Mouse (Mus musculus): ENCODE measurements around the gene Slc28a1.
"Not testable (repeated sequence)": the region's sequence is repeated elsewhere in the genome, so short reads cannot be mapped to it uniquely, and the experiment has no call there.

The Slc28a1 gene

DNA sequence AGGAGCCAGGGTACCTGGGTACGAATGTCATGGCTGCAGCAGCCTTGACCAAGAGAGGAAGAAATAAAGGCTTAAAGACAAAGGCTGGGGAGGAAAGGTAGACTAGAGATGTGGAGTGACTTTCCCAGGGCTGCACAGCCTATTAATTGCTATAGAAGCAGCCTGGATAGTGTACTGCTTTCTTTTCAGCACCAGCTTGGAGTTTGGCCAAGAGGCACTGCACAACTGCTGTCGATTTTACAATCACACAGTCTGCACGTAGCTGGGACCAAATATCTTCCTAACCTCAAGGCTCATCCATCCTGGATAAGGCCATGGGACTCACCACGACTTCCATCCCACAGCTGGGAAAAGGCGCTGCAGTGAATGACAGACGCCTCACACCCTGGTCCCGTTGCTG is 54.8 kb downstream of the Slc28a1 start:
- no peak for DNase-seq (ENCODE audit: low spot score)

DNA sequence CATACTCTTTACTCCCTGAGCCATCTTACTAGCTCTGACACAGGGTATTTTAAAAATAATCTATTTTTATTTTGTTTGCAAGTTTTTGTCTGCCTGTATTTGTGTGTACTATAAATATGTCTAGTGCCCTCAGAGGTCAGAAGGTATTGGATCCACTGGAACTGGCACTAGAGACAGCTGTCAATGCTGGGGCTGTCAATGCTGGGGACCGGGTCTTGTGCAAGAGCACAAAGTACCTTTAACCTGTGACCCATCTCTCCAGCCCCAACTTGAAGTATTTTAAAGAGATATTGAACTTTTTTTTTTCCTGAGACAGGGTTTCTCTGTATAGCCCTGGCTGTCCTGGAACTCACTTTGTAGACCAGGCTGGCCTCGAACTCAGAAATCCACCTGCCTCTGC is 59.3 kb downstream of the Slc28a1 start:
- DNase-seq (ENCODE audit: low spot score), result no peak

DNA sequence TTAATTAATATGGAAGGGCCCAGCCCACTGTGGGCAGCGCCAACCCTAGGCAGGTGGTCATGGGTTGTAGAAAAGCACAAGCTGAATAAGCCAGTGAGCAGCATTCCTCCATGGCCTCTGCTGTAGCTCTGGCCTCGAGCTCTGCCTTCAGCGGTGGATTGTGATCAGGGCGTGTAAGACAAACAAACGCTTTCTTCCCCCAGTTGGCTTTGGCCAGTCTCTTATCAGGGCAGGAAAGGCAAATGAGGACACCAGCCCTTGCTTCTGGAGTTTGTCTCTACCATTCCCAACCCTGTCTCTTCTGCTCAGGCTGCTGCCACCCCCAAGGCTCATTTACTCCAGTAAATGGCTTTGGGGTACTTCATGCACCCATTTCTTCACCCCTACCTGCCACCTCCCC is 60.1 kb downstream of the Slc28a1 start:
- DNase-seq (ENCODE audit: low spot score), result no peak

DNA sequence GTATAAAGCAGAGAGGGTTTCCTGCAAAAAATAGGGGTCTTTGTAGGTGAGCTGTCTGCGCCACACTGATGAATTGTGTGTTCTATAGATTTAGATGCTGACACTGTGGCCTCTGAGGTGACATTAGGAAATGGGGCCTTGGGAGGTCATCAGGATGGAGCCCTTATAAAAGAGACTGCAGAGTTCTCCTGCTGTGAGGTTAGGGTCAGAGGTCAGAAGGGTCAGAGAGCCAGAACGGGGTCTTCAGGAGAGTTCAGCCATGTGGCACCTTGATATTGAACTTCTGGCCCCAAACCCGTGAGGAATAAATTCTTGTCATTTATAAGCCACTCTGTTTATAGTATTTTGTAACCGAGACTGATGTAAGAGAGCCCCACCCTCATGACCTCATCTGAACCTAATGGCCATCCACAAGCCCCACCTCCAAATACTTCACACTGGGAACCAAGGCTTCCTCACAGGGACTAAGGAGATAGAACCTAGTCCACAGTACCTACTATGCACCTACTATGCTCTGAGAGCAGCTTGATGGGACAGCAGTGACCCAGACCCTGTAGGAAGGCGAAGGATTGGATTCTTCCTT is 61.7 kb downstream of the Slc28a1 start:
- no peak for DNase-seq (ENCODE audit: low spot score)

DNA sequence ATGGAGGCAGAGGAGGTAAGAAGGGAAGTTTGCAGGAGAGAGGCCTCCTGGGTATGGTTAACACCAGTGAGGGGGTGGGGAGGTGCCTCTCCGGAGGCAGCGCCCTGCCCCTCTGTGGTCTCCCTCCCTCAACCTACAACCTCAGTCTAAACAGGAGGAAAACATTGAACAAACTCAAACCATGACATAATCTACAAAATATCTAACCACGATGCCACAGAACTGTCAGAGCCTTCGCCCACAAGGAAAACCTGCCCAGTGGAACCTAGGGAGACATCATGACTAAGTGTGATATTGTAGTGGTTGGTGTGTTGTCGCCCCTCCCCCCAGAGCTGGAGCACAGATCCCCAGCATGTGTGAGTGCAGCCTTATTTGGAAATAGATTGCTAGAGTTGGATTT is 64.9 kb downstream of the Slc28a1 start:
- DNase-seq (ENCODE audit: low spot score), result no peak

DNA sequence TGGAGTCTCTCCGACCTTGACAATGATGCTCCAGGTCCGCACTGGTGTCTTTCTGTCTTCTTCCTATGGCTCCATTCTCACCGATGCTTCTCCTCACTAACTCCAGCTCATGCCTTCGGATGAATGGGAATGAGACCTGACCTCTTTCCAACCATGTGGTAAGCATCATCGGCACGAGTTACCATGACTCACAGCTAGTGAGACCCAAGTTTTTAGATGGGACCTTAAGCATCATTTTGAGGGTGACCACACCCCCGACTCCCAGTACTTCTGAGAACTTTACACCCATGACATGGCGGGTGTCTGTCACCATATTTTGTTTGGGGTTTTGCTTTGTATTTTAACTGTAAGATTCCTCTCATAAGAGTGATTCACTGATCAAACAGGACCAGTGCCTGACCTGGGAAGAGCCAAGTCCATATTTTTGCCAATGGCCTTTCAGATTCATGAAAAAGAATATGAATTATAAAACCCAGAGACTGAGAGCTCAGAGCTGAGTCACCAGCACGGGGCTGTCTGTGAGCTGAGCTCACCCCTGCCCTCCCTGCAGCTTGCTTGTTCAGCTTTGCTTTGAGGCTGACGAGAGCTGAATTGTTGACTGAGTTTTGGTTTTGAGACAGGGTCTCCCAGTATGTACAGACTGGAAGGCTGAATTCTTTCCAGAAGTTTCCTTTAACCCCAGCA is 68.0 kb downstream of the Slc28a1 start:
- DNase-seq (ENCODE audit: low spot score), result no peak

DNA sequence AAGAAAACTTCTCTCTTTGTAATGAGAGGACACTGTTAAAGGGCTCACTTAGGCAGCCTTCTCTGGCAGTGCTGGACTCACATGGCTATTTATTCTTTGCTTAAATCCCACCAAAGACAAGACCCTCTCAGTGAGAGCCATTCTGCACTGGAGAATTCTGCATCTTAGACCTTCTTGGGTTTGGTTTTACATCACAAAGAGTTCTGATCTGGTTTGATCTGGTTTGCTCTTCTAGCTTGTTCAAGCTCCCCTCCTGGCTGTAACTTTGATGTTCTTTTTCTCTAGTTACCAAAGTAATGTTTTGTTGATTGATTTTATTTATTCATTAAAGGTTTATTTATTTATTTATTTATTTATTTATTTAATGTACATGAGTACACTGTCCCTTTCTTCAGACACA is 68.6 kb downstream of the Slc28a1 start:
- no peak for DNase-seq (ENCODE audit: low spot score)

DNA sequence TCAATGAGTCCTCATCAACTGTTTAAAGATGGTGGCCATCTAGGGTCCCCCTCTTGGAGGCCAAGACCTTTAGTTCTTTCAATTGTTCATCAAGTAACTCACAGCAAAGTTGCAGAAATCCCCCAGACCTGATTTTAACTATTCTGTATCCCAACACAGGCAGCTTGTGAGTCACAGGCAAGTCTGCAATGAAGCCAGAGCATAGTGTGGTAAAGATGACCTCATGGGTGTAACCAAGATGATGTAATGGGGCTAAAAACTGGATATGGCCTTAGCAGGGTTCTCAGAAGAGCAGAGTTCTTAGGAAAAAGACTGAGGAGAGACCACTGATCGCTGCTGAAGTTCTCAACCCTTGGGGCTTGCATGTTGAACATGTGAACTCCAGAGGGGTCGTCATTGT is 69.5 kb downstream of the Slc28a1 start:
- no peak for DNase-seq (ENCODE audit: low spot score)

DNA sequence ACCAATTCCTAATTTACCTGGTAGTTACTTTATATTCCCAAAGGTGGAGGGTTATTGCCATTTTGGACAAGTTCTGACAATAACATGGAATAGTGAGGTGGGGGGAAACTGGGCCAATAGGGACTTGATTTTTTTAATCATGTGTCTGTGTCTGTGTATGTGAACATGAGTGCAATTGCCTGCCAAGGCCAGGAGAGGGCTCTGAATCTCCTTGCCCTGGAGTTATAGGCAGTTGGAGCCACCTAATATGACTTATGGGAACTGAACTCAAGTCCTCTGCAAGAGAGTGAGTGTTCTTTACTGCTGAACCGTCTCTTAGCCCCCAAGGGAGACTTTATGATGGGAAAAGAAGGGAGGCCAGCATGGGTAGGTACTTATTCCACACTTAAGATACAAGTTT is 70.1 kb downstream of the Slc28a1 start:
- DNase-seq (ENCODE audit: low spot score), result no peak

DNA sequence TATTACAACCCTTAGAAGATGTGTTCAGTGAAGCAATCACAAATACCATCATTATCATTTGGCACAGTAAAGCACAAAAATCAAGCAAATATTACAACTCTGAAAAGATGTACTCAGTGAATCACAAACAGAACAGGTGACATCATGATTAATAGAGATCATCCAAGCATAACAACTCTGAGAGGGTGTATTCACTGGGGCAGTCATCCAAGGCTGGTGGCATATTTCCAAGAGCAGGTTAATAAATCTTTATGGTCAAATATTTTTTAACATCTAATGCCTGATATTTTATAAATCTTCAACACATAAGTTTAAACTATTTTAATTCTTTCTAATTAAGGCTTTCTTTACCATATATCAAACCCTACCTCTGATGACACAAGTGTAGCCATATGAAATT is 71.4 kb downstream of the Slc28a1 start:
- DNase-seq (ENCODE audit: low spot score), result not testable (repeated sequence)

DNA sequence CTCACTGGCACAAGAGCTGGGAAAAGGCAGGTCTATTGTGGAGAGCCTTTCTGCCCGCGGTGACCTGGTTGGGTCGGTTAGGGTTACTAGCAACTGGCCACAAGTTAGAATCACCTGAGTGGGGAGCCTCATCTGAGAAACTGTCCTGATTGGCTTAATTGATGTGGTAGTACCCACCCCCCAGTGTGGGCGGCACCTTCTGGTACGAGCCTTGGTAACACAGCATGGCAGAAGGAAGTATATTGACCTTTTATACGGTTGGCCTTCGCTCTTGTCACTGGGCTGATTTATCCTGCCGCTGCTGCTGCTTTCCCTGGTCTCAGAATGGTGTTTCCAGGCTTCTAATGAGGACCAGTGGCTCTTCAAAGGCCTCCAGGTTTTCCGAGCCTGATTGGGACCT is 74.6 kb downstream of the Slc28a1 start:
- no peak for DNase-seq (ENCODE audit: low spot score)

DNA sequence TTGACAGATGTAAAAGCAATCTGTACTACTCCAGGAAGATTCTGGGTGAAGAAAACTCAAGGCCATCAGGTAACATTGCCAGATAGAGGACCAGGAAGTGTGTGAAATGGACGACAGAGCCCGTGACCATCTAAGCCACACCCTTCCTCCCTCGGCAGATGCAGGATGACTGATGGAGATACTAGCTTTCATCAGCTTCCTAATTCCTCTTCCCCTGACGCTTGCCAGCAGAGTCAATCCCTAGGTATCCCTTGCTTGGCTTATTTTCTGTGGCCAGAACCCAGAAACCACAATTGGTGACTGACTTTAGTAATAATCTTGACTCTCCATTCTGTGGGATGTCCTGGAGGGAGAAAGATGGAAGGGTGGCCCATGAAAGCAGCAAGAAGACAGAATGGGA is 80.9 kb downstream of the Slc28a1 start:
- no peak for DNase-seq (ENCODE audit: low spot score)

DNA sequence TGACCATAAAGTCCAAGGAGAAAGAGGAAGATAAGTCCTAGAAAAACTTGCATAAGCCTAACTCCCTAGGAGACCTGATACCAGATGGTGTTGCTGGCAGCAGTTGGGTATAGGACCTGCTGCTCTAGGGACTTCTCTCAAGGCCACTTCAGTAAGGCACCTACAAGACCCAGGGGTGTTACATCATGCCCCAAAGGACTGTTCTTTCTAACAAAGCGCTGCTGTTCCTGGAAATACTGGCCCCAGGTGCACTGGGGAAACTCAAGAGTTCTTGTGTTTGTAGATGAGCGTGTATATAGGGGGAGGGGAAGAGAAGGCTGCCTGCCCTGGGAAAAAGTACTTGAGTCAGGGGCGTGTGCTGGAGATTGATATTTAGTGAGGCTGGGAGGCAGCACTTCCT is 82.2 kb downstream of the Slc28a1 start:
- DNase-seq (ENCODE audit: low spot score), result no peak

DNA sequence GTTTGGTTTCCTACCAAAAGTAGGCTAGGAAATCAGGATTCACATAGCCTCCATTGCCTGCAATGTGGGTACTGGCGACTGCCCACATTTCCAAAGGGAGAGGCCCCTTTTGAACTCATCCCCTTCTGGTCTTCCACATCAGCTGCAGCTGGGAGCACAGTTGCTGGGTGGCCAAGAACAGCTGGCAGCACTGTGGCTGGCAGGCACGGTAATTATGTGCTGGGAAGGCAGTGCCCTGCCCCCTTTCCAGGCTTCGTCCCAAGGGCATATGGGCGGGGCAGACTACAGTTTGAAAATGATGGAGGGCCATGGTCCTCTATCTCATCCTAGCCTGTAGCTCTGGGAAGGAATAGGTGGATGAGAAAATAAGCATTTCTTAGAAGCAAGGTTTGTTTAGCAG is 83.9 kb downstream of the Slc28a1 start:
- DNase-seq (ENCODE audit: low spot score), result peak; percentile 48

DNA sequence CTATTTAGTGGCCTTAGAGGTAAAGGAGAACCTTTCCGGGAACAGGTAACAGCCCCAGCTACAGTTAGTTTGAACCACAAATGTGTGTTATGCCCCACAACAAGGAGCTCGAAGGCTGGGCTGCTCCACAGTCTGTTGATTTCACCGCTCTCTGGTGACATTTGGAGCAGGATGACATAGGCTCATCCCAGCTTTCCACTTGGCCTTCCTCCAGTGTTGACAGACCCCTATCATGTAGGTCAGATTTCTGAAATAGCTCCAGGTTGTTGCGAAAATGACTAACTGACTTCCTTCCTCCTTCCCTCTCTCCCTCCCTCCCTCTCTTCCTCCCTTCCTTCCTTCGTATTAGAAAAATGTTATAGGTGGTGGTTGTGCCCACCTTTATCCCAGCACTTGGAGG is 84.5 kb downstream of the Slc28a1 start:
- no peak for DNase-seq (ENCODE audit: low spot score)

DNA sequence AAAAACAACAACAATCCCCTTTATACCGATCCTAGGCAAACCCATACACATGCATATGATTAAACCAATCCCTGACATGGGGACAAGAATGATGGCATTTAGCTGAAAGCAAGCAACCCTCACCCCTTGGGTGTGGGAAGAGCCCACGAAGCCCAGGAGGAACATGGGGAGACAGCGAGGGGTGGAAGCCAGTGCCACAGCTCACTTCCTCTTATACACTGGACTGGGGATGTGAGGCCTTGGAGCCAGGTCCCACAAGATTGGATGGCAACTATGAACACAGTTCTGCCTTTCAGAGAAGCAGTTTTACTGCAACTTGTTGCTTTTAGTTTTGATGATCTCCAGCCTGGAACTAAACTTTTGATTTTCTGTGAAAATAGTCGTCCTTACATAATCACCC is 85.2 kb downstream of the Slc28a1 start:
- no peak for DNase-seq (ENCODE audit: low spot score)

DNA sequence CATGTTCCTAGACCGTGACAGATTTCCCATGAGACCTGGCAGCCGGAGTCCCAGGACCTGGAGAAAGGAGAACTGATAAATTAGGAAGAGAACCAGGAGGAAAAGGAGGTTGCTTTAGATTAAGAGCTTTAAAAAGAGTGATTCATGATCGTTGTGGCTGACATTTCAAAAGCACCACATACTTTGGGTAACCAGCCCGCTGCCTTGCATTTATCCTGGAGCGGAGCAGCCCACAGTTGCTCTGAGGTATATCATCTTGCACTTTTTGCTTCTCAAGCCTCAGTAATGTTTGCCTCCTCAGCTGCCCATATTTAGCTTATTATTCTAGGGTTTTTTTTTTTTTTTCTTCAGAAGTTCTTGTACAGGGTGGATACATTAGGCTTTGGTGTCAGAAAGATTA is 87.8 kb downstream of the Slc28a1 start:
- DNase-seq (ENCODE audit: low spot score), result no peak

DNA sequence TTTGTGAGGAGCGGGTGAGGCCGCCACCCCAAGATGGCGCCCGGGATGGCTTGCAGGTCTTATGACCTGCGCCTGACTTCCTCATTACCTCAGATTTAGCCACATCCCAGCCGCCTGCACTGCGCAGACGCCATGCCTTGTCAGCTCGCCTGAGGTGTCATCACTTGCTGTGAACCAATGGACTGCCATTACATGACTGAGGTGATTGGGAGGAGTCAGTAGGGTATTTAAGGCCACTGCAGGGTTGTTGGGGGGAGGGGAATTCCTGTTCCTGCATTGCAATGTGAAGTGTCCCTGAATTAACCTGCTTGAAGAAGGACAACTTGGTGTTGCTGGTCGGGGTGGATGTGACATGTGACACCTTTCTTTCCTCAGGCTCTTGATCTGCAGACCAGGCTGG is 89.0 kb downstream of the Slc28a1 start:
- DNase-seq (ENCODE audit: low spot score), result not testable (repeated sequence)

DNA sequence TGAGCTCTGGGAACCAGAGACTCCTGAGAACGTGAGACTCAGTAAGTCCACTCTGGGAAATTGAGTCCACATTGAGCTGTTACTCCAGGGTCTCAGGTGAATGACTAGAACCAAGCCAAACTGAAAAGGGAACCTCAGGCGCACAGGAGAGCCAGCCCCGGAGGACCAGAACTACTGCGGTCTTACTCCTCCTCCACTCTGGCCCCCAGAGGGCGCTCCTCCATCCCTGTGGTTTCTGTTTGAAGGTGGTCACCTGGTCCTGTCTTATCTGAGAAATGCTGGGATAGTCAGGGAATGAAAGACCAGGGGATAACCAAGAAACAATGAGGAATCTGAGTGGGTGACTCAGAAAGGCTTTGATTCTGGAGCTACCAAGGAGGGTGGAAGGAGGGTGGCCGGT is 94.3 kb downstream of the Slc28a1 start:
- DNase-seq (ENCODE audit: low spot score), result peak; percentile 87

DNA sequence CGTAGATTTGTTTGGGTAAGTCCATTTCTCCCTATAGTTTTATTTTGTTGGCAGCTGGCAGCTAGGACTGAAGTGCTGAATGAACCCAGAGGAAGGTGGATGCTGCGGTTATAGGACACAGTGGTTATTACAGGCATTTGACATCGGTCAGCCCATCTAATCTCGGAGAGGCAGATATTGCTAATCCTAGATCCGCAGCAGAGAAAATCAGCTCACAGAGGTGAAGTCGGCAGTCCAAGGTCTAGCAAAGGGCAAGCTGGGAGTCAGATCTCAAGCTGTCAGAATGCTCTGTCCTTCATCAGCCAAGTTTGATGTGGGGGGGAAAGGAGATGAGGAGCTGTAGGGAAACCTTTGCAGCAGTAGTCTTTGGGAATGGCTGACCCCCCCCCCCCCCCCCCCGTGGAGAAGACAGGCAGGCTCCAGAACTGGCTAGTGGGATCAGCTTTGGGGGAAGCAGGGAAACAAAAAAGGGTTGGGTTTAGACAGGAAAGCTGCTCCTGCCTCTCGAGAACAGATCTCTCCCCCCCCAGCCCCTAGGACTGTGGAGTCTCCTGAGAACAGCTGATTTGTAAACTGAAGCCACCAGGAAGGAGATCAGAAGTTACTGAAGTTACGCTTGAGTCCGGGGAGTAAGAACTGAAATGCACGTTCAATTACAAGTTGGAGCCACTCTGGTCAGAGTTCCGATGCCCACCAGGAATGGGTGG is 95.5 kb downstream of the Slc28a1 start:
- DNase-seq (ENCODE audit: low spot score), result no peak

DNA sequence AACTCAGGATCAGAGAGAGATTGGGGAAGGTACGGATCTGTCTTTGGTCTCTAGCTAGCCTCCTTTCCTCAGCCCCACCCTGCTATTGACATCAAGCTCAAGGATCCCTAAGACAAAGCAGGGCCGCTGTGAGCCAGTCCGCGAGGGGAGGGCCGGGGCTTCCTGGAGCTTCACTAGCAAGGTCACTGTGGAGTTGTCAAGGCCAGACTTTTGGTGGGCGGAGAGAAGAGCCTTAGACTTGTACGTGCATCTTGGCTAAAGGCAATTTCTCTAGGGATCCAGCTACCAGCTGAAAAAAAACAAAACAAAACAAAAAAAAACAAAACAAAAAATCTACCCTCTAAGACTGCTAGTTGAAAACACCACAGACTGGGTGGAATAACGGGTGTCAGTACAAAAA is 97.2 kb downstream of the Slc28a1 start:
- peak; percentile 66 for DNase-seq (ENCODE audit: low spot score)

DNA sequence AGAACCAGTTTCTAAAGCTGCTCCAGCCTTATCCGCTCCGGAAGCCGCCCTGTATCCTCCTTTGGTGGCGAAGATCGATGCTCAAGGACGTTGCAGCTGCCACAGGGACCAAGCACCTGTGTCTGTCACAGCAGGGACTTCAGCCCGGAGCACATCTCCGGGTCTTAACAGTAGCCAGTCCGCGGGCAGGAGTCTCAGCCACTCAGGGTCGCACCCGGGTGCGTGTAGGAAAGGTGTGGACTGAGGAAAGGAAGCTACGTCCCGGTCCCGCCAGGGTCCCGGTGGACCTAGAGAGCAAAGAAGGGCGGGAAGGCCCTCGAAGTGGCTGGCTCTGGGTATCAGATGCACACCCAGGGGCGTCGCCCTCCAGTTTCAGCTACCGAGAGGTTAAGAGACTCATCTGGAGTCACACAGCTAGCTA is 97.7 kb downstream of the Slc28a1 start:
- DNase-seq (ENCODE audit: low spot score), result peak; percentile 65

DNA sequence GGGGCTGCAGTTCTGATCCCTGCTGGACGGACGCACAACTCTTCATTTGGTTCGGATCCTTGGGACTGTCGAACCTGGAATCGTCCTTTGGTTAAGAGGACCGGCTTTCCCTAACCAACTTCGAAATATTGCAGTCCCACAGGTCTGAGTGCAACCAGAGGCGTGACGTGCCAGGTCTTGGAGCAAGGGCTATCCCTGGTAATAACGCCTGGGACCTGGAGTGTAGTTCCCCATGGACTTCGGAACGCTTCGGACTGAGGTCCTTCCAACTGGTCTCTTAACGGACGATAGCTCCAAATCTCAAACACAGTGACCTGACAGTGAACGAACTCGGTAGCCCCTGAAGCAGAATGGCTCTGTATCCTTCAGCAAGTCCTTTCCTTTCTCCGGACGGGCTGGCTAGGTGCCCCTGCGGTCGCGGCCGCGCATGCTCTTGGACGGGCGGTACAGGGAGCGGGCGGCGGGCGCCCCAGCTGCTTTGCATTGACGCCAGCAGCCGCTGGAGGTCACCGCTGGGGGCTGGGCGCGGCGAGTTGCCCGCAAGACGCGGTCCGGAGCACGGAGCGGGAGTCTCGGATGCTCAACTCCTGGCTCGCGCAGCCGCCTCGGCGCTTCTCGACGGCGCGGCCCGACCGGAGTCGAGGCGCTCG is 98.2 kb downstream of the Slc28a1 start:
- peak; percentile 97 for DNase-seq (ENCODE audit: low spot score)

Measured in testis, postnatal 10 days (tissue).